Mouse (Mus musculus): Measurements from ENCODE around the gene Relch. TPM values are rescaled to one million over a fixed set of nuclear protein-coding genes. Genes with fewer than 3 reads are reported as not detected.

Relch gene
- total RNA-seq (2023): 100 to 1,000 TPM; 107 to 118 TPM

DNA sequence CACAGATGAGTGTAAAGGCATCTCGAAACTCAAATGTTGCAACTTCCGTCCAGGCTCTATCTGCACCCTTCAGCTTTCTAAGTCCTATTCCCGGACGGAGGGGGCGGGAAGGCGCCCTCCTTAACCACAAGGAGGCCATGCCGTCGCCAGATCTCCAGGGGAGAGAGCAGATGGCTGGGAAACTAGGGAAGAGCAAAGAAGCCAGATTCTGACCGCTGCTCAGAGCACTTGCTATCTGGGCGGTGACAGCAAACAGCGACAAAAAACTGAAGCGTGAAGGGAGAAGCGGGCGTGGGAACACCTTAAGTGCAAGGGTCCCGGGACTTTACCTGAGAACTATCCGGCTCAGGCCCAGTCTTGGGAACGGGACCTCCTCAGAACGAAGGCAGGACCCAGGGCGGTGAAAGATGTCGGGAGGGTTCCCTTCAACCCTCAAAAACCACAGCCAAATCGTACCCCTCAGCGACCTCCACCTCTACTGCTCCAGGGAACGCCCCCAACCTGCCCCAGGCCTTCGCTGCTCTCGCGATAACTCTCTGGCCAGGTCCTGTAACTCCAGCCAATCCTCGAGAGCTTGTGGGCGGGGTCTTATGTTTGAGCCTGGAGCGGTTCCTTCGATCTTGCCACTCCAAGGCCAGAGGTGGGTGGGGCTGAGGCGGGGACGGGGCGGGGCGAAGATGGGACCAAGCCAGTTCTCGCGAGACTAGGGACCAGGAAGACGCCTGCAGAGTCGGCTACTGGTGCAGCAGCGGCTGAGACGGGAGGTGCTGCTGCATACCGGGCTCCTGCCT is at the start of gene Relch, which contains the start of gene Pign:
Relch (plus strand) TSS at position 691 of the 791 bp plus-strand sequence.
Pign (minus strand) TSS at position 507 of the 791 bp plus-strand sequence.

DNA sequence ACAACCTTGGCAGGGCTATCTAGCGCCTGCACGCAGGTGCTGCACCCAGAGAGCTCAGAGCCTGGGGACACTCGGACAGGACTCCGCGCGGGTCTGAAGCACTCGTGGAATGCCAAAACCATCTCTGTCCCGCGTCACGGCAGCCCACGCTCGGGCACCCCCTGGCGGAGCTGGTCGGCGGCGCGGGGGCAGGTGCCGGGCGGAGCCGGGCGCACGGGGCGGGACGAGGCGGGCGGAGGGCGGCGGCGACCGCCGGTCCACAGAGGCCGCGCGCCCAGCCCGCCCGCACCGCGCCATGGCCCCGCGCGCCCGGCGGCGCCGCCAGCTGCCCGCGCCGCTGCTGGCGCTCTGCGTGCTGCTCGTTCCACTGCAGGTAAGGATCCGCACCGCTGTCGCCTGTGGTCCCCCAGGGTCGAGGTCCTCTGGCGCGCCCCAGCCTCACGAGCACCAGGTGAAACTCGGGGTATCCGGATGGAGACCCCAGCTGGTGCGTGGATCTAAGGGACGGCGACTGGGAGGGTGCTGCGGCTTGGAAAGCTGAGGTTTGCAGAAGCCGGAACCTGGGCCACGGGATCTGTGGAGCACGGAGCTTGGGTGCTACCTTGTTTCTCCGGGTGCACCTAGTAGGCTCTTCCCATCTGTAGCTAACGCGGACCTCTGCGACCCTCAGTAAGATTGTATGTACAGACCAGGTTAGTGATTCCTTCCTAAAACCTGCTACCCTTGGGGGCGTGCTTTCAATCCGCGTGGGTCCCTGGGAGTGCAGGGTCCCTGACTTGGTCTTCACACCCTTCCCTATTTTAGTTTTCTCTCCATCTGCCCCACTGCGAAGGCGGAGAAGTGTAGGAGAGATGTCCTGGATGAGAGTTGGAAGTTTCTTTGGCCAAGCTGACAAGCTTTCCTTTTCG is 117.0 kb downstream of the Relch start, which contains the start of gene Tnfrsf11a:
Tnfrsf11a (plus strand) TSS at position 262 of the 908 bp plus-strand sequence.

Other genes starting within 250 kb of the Relch start
- 10 to 100 TPM; 49.6 to 50.2 TPM for gene Pign, start 184 bp upstream of the Relch start, total RNA-seq (2023)
- under 1 TPM in 1 of 2 experiments, not detected in 1; 0.41 TPM for gene Tnfrsf11a, start 116.9 kb downstream of the Relch start, total RNA-seq (2023)